ENCODE assay signal across 14 mouse cellular contexts in the genomic region with DNA sequence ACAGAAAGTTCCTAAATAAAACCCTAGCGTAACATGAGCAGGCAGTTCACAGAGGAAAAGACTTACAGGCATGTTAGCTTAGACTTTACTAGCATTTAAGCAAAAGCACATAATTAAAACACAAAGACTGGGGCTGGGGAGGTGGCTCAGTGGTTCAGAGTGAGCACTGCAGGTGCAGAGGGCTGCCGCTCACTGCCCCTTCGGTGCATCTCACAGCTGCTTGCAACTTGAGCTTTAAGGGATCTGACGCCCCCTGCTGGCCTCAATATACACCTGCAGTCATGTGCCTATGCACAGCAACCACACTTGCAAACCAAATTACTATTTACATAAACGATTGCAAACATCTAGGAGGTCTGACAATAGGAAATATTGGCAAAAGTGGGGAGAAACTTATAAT.
DNase-seq lines count a peak whose midpoint lies in the region; ATAC-seq and TF ChIP-seq lines count a peak whose summit lies in the region.
"Had no signal": no experiment of that assay in that cellular context is flagged by ENCODE, and none has a peak within 500 bp of the region (broad histone marks: within the 10 kb centered on the region; RNA-seq: fewer than 3 reads in every experiment).

No protein-coding gene starts in this region.

- H3K4me2 ChIP-seq in kidney, embryonic 14.5 days (replicated peaks; ENCODE audit: low read depth, low read length) = no peak overlapping the region
- H3K4me2 ChIP-seq: lung, embryonic 15.5 days had no signal

- no peak overlapping the region for H3K9ac ChIP-seq in kidney, embryonic 14.5 days (ENCODE audit: low read depth, low read length)
- H3K9ac ChIP-seq: lung, embryonic 15.5 days had no signal

- no peaks in the 10 kb centered on the region for H3K27me3 ChIP-seq in kidney, adult 2 months (replicated peaks; ENCODE audit: control insufficient read depth, insufficient read depth, low read length)
- no peaks in the 10 kb centered on the region for H3K27me3 ChIP-seq in kidney, embryonic 14.5 days (ENCODE audit: control insufficient read depth, insufficient read depth, low read length)
- H3K27me3 ChIP-seq in testis, adult 2 months (ENCODE audit: control insufficient read depth, insufficient read depth, low read length) = no peaks in the 10 kb centered on the region
- H3K27me3 ChIP-seq: lung, embryonic 15.5 days had no signal

- H3K9me3 ChIP-seq in kidney, embryonic 14.5 days (ENCODE audit: control insufficient read depth, low read length) = no peaks in the 10 kb centered on the region
- H3K9me3 ChIP-seq: lung, embryonic 15.5 days had no signal

- peaks cover 3% of the 10 kb centered on the region; the same call in 1 of the 2 replicates for H3K4me1 ChIP-seq in kidney, adult 2 months (ENCODE audit: control insufficient read depth, insufficient read depth, low read length)
- H3K4me1 ChIP-seq in kidney, embryonic 14.5 days (ENCODE audit: control insufficient read depth, insufficient read depth, low read length) = no peaks in the 10 kb centered on the region
- H3K4me1 ChIP-seq in testis, adult 2 months (ENCODE audit: control insufficient read depth, insufficient read depth, low read length) = peaks cover 7% of the 10 kb centered on the region
- H3K4me1 ChIP-seq in bone marrow, adult 2 months (ENCODE audit: control insufficient read depth, insufficient read depth, low read length) = no peaks in the 10 kb centered on the region
- H3K4me1 ChIP-seq: lung, embryonic 15.5 days had no signal

- TF ChIP-seq CTCF in kidney, adult 2 months (conservative IDR thresholded peaks at IDR 0.05; ENCODE audit: insufficient read depth, insufficient read length, low read depth, low read length) = 0 out of 2 replicates have a peak, but pooled peaks have one; percentile 13
- TF ChIP-seq CTCF in testis, adult 2 months (IDR thresholded peaks at IDR 0.05; ENCODE audit: control insufficient read depth, insufficient read depth, insufficient replicate concordance, low read depth, low read length) = peak; percentile 67; the same call in 1 of the 2 replicates
- TF ChIP-seq CTCF in bone marrow, adult 2 months (IDR thresholded peaks at IDR 0.05; ENCODE audit: control insufficient read depth, insufficient read depth, low read length) = 0 out of 2 replicates have a peak, but pooled peaks have one; percentile 5

- H3K36me3 ChIP-seq in kidney, adult 2 months (ENCODE audit: control insufficient read depth, insufficient read depth, low read length) = no peaks in the 10 kb centered on the region
- no peaks in the 10 kb centered on the region for H3K36me3 ChIP-seq in kidney, embryonic 14.5 days (ENCODE audit: control insufficient read depth, insufficient read depth, low read length)
- no peaks in the 10 kb centered on the region for H3K36me3 ChIP-seq in testis, adult 2 months (ENCODE audit: control insufficient read depth, insufficient read depth, low read length)
- H3K36me3 ChIP-seq: G1E; lung, embryonic 15.5 days had no signal

- no peak for ATAC-seq in kidney, embryonic 14.5 days (ENCODE audit: low FRiP score, low TSS enrichment)

- no peak overlapping the region for H3K4me3 ChIP-seq in kidney, adult 2 months (ENCODE audit: insufficient read depth, low read depth, low read length)
- no peak overlapping the region for H3K4me3 ChIP-seq in kidney, embryonic 14.5 days (ENCODE audit: low read length)
- no peak overlapping the region for H3K4me3 ChIP-seq in testis, adult 2 months (ENCODE audit: control insufficient read depth, low read depth, low read length)
- no peak overlapping the region for H3K4me3 ChIP-seq in bone marrow, adult 2 months (replicated peaks; ENCODE audit: control insufficient read depth, low read depth, low read length)
- H3K4me3 ChIP-seq: gastrocnemius, adult 2 months; lung, embryonic 15.5 days had no signal

- no peak for DNase-seq in kidney, adult 2 months
- no peak for DNase-seq in testis, postnatal 10 days (ENCODE audit: low spot score)
- peak; percentile 16 for DNase-seq in testis, postnatal 14 days (ENCODE audit: low spot score)
- DNase-seq in spleen, postnatal 36 days (ENCODE audit: low spot score in 2 of 2) = no peak
- DNase-seq in spleen, postnatal 14 days (ENCODE audit: low spot score in 2 of 2) = no peak
- DNase-seq: cerebellum, adult 9-11 months; gastrocnemius, adult 2 months; heart, postnatal 14 days; kidney, adult 11 months had no signal

- no peak overlapping the region for H3K27ac ChIP-seq in kidney, adult 2 months (ENCODE audit: insufficient read depth, low read depth, low read length)
- no peak overlapping the region for H3K27ac ChIP-seq in kidney, embryonic 14.5 days (ENCODE audit: low read depth, low read length)
- H3K27ac ChIP-seq in testis, adult 2 months (ENCODE audit: control insufficient read depth, insufficient read depth, low read depth, low read length) = no peak overlapping the region
- no peak overlapping the region for H3K27ac ChIP-seq in bone marrow, adult 2 months (ENCODE audit: control insufficient read depth, insufficient read depth, low read depth, low read length, poor library complexity)
- H3K27ac ChIP-seq: gastrocnemius, adult 2 months; lung, embryonic 15.5 days had no signal

- WGBS in kidney, adult 2 months = 88% methylated on average over 5 of the region's 5 CpGs
- WGBS in kidney, embryonic 14.5 days = 95% methylated on average over 5 of the region's 5 CpGs
- 86% methylated on average over 5 of the region's 5 CpGs for WGBS in bone marrow, adult 2 months

- no peak for TF ChIP-seq POLR2A in kidney, adult 2 months (IDR thresholded peaks at IDR 0.05; ENCODE audit: low read depth, low read length)
- TF ChIP-seq POLR2A in testis, adult 2 months (IDR thresholded peaks at IDR 0.05; ENCODE audit: control insufficient read depth, low read depth, low read length) = no peak
- no peak for TF ChIP-seq POLR2A in bone marrow, adult 2 months (IDR thresholded peaks at IDR 0.05; ENCODE audit: borderline replicate concordance, control insufficient read depth, low read depth, low read length)

Comparison
In these comparisons a context has a peak if more than half of its experiments do, and no peak if none do; other contexts are left out.
1. CTCF ChIP-seq: peak in every context shown above with its lines; median percentile 67 in testis, adult 2 months; 13 in kidney, adult 2 months; 5 in bone marrow, adult 2 months.